Mouse (Mus musculus): ENCODE measurements at regions not wholly inside any gene's neighbourhood (a gene's known extent, or its start where the extent isn't known, plus 50 kb on each side); places are given as distances from the start of the nearest gene placed in this dataset.

GRCm38 (mm10) chr1:143540223-143540622 lies 100.2 kb upstream of the B3galt2 start:
- Histone ChIP-seq H3K4me1 (ENCODE audit: control insufficient read depth in 1 of 2, insufficient read depth in 2 of 2) (no peaks in the 10 kb centered on the region), H3K4me3 (replicated peaks in 1 of 3; ENCODE audit: low read depth in 2 of 3, low read length in 2 of 3, poor library complexity in 1 of 3) (no peak overlapping the region), H3K9ac (ENCODE audit: insufficient read depth, low read depth) (no peak overlapping the region), H3K27ac (ENCODE audit: insufficient read depth, low read depth) (no peak overlapping the region), H3K36me3 (replicated peaks in 1 of 2; ENCODE audit: control insufficient read depth in 1 of 2, insufficient read depth in 1 of 2, low read length in 1 of 2) (no peaks in the 10 kb centered on the region), H3K27me3 (replicated peaks) (no peaks in the 10 kb centered on the region), H3K9me3 (replicated peaks; ENCODE audit: low read length) (no peaks in the 10 kb centered on the region), H3K4me2 (ENCODE audit: insufficient read depth, low read depth, poor library complexity, severe bottlenecking) (no peak overlapping the region), H3K79me2 (replicated peaks; ENCODE audit: control insufficient read depth, extremely low read depth, insufficient read depth, poor library complexity, severe bottlenecking) (no peaks in the 10 kb centered on the region)
- no peak for TF ChIP-seq NRF1 (IDR thresholded peaks at IDR 0.05; ENCODE audit: low read depth, low read length)
- TF ChIP-seq POLR2A (IDR thresholded peaks at IDR 0.05; ENCODE audit: low read depth, low read length): no peak
- TF ChIP-seq EP300 (IDR thresholded peaks at IDR 0.05; ENCODE audit: low read length): no peak
- TF ChIP-seq RAD21 (IDR thresholded peaks at IDR 0.05; ENCODE audit: low read depth, low read length): no peak
- no peak for TF ChIP-seq ZMIZ1 (IDR thresholded peaks at IDR 0.05; ENCODE audit: low read depth, low read length)
- no peak for TF ChIP-seq TCF12 (IDR thresholded peaks at IDR 0.05; ENCODE audit: low read depth, low read length)
- no peak for TF ChIP-seq UBTF (IDR thresholded peaks at IDR 0.05; ENCODE audit: low read depth, low read length)
- TF ChIP-seq ZNF384 (IDR thresholded peaks at IDR 0.05; ENCODE audit: low read depth, low read length): no peak
- TF ChIP-seq NELFE (IDR thresholded peaks at IDR 0.05; ENCODE audit: low read depth, low read length): no peak
- no peak for TF ChIP-seq PAX5 (IDR thresholded peaks at IDR 0.05; ENCODE audit: low read length)
- TF ChIP-seq IRF4 (IDR thresholded peaks at IDR 0.05; ENCODE audit: low read depth, low read length): no peak
- no peak for TF ChIP-seq BHLHE40 (IDR thresholded peaks at IDR 0.05; ENCODE audit: low read depth, low read length)
- TF ChIP-seq SMC3 (IDR thresholded peaks at IDR 0.05; ENCODE audit: low read depth, low read length): no peak
- no peak for TF ChIP-seq HCFC1 (IDR thresholded peaks at IDR 0.05; ENCODE audit: low read depth, low read length)
- no peak for TF ChIP-seq MEF2A (IDR thresholded peaks at IDR 0.05; ENCODE audit: borderline replicate concordance, low read depth, low read length)
- in situ Hi-C loops (cut with MboI; ENCODE audit: low pct_ligation_motif_present, low pct_unique_long_range_greater_than_20kb, low sequenced_read_pairs): no loop called here
- dilution Hi-C loops (cut with MboI; ENCODE audit: extremely low pct_ligation_motif_present, extremely low pct_unique_long_range_greater_than_20kb, low sequenced_read_pairs): no loop called here
- DNase-seq (ENCODE audit: extremely low read depth): no peak

- Histone ChIP-seq H3K4me3 (replicated peaks in 1 of 3; ENCODE audit: low read depth in 2 of 3, low read length in 2 of 3, poor library complexity in 1 of 3) (no peak overlapping the region), H3K9ac (ENCODE audit: insufficient read depth, low read depth) (no peak overlapping the region), H3K9me3 (replicated peaks; ENCODE audit: low read length) (no peaks in the 10 kb centered on the region), H3K4me1 (ENCODE audit: control insufficient read depth in 1 of 2, insufficient read depth in 2 of 2) (no peaks in the 10 kb centered on the region), H3K79me2 (replicated peaks; ENCODE audit: control insufficient read depth, extremely low read depth, insufficient read depth, poor library complexity, severe bottlenecking) (no peaks in the 10 kb centered on the region), H3K27ac (ENCODE audit: insufficient read depth, low read depth) (no peak overlapping the region), H3K36me3 (replicated peaks in 1 of 2; ENCODE audit: control insufficient read depth in 1 of 2, insufficient read depth in 1 of 2, low read length in 1 of 2) (no peaks in the 10 kb centered on the region), H3K27me3 (replicated peaks) (no peaks in the 10 kb centered on the region), H3K4me2 (ENCODE audit: insufficient read depth, low read depth, poor library complexity, severe bottlenecking) (peak overlapping the region; percentile 56)
- TF ChIP-seq NRF1 (IDR thresholded peaks at IDR 0.05; ENCODE audit: low read depth, low read length) (no peak), HCFC1 (IDR thresholded peaks at IDR 0.05; ENCODE audit: low read depth, low read length) (no peak), TBP (conservative IDR thresholded peaks at IDR 0.05; ENCODE audit: low read depth, low read length) (no peak), RAD21 (IDR thresholded peaks at IDR 0.05; ENCODE audit: low read depth, low read length) (no peak), USF1 (IDR thresholded peaks at IDR 0.05; ENCODE audit: low read depth, low read length) (no peak), BHLHE40 (IDR thresholded peaks at IDR 0.05; ENCODE audit: low read depth, low read length) (no peak), SIN3A (IDR thresholded peaks at IDR 0.05; ENCODE audit: low read length) (no peak), JUN (IDR thresholded peaks at IDR 0.05; ENCODE audit: insufficient read depth, low read depth, low read length) (no peak), MAFK (IDR thresholded peaks at IDR 0.05; ENCODE audit: insufficient replicate concordance, low read length) (no peak), MXI1 (IDR thresholded peaks at IDR 0.05; ENCODE audit: low read depth, low read length) (no peak), ZKSCAN1 (IDR thresholded peaks at IDR 0.05; ENCODE audit: borderline replicate concordance, low read depth, low read length) (no peak)
- dilution Hi-C loops (cut with MboI; ENCODE audit: extremely low pct_ligation_motif_present, extremely low pct_unique_long_range_greater_than_20kb, low sequenced_read_pairs): no loop called here
- no peak for DNase-seq (ENCODE audit: extremely low read depth)
- in situ Hi-C loops (cut with MboI; ENCODE audit: low pct_ligation_motif_present, low pct_unique_long_range_greater_than_20kb, low sequenced_read_pairs): no loop called here
Measured at GRCm38 (mm10) chr1:143540701-143541100, 99.8 kb upstream of the B3galt2 start.

Data from CH12.LX (cell line).